Mouse (Mus musculus): ENCODE data around the gene Rbms3.

DNA sequence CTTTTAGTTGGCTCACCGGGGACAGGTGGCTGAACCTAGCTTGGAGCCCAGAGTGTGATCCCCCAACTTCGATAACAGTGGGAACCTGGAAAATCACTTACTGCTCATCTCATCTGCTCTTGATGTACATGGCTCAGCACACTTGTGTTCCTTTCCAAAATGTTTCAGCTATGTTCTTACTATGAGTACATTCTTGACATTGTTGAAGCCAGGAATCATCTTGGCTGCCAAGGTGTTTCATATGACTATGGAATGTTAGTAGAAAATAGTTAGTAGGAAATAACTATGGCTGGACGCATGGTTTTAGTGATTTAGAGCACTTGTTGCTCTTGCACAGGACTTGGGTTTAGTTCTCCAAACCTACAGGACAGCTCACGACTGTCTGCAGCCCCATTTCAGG is 451.3 kb downstream of the Rbms3 start:
- TF ChIP-seq CTCF (conservative IDR thresholded peaks at IDR 0.05; ENCODE audit: insufficient read depth, insufficient read length, low read depth, low read length) (no peak), POLR2A (IDR thresholded peaks at IDR 0.05; ENCODE audit: low read depth, low read length) (no peak)
